Mouse (Mus musculus) gastrocnemius, postnatal 4 days (tissue): Measurements from ENCODE around the gene Brf1. TPM values are rescaled to one million over a fixed set of nuclear protein-coding genes. Genes with fewer than 3 reads are reported as not detected.

Source experiments
- microRNA-seq: library from miRNA; unstranded; fragments of <30 nt; microRNA quantifications from one replicate; pipeline ENCODE4 v1.2.0, GENCODE M21; 2021
- total RNA-seq, 2 experiments: library from RNA; stranded (reverse); gene quantifications; 2 replicates each; pipeline ENCODE4 v1.2.3; 2021

The Brf1 gene
- total RNA-seq, 2 experiments from 2014 or later = 44.2 to 52.2 TPM

Small RNA genes within 50 kb of the gene (microRNA-seq; reads per million reads assigned to microRNA genes)
- gene Mir6941 = 1.1 reads per million

Other genes with a start within 250 kb of the Brf1 start
- gene Pld4, start 240.0 kb downstream of the Brf1 start, total RNA-seq = 10 to 100 TPM; 12.5 TPM
- gene Ahnak2, start 198.0 kb downstream of the Brf1 start, total RNA-seq = 10 to 100 TPM; 26.7 to 32.1 TPM
- 1 to 10 TPM in 1 of 2 experiments, under 1 TPM in 1; 0.96 to 1.4 TPM for gene Clba1, start 191.8 kb downstream of the Brf1 start, total RNA-seq
- 10 to 100 TPM; 17.1 to 20.6 TPM for gene Cdca4, start 171.3 kb downstream of the Brf1 start, total RNA-seq
- under 1 TPM; 0.10 to 0.18 TPM for gene Gpr132, start 132.5 kb downstream of the Brf1 start, total RNA-seq
- 10 to 100 TPM; 60.4 to 60.8 TPM for gene Jag2, start 70.9 kb downstream of the Brf1 start, total RNA-seq
- gene Nudt14, start 58.6 kb downstream of the Brf1 start, total RNA-seq = 10 to 100 TPM; 23.7 to 27.2 TPM
- gene Btbd6, start 24.2 kb downstream of the Brf1 start, total RNA-seq = 10 to 100 TPM; 18.4 to 19.4 TPM
- 10 to 100 TPM; 81.4 to 82.4 TPM for gene Pacs2, start 13.8 kb upstream of the Brf1 start, total RNA-seq
- gene Tex22, start 73.8 kb upstream of the Brf1 start, total RNA-seq = 1 to 10 TPM in 1 of 2 experiments, under 1 TPM in 1; 0.65 to 1.0 TPM
- gene Mta1, start 97.6 kb upstream of the Brf1 start, total RNA-seq = 10 to 100 TPM; 68.8 to 71.8 TPM
- gene Crip2, start 139.5 kb upstream of the Brf1 start, total RNA-seq = 100 to 1,000 TPM; 141 to 153 TPM
- 100 to 1,000 TPM; 331 to 336 TPM for gene Crip1, start 145.6 kb upstream of the Brf1 start, total RNA-seq
- 1 to 10 TPM; 6.4 TPM for gene Tedc1, start 155.7 kb upstream of the Brf1 start, total RNA-seq
- gene Tmem121, start 185.2 kb upstream of the Brf1 start, total RNA-seq = 1 to 10 TPM; 2.5 to 3.4 TPM